Mouse (Mus musculus) mouse embryonic stem cell (cell line): ENCODE results near the gene Fbxo46.

Experiments
- in situ Hi-C, 2 experiments: fragments of 300-500 bp; cut with MboI; formaldehyde crosslinking; loops; 1 replicate in 1 of 2; 3 replicates in 1 of 2; pipeline ENCODE4 v1.14.3; 2019 to 2020; ENCODE audit warnings: low sequenced_read_pairs in 2 of 2, low pct_unique_long_range_greater_than_20kb in 1 of 2, mixed read lengths in 1 of 2; ENCODE audit not compliant: unreplicated experiment in 1 of 2

Gene Fbxo46

GRCm38 (mm10) chr7:19179936-19180335, 60.3 kb downstream of the Fbxo46 start:
- in situ Hi-C loops = loop anchor here in 1 of 2 experiments (5.0 kb wide), 1 partner anchor 37 kb away; no protein-coding TSS in a partner anchor

DNA sequence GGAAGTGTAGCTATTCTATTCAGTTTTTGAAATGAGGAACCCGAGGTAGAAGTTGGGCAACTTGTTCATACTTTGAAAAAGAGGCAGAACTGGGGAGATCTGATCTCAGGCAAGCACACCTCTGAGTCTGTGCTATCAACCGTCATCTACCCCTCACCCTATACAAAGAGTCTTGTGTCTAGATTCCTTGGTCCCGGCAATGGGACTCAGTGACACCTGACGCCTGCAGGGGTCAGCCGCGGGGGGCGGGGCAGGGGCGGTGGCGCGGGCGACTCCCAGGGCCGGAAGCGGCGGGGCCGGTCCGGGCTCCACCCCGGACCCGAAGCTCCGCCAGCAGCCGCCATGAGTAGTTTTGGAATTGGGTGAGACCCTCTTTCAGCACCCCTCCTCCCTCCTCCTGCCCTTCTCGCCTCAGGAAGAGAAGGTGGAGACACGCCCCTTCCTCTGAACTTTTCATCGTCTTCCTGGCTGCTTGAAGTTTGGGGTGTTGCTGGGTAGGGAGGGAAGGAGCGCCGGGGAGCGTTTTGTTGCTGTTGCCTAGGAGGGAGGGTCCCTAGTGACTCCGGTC, 61.3 kb downstream of the Fbxo46 start:
- in situ Hi-C loops = loop anchor here in 1 of 2 experiments (5.0 kb wide), 1 partner anchor 36 kb away; no protein-coding TSS in a partner anchor

- in situ Hi-C loops = loop anchor here in 1 of 2 experiments (5.0 kb wide), 1 partner anchor 33 kb away; no protein-coding TSS in a partner anchor
Measured at GRCm38 (mm10) chr7:19184250-19184649, 64.6 kb downstream of the Fbxo46 start.

GRCm38 (mm10) chr7:19184758-19185157, 65.1 kb downstream of the Fbxo46 start:
- in situ Hi-C loops = loop anchor here in 1 of 2 experiments (5.0 kb wide), 1 partner anchor 33 kb away; no protein-coding TSS in a partner anchor
